Mouse (Mus musculus) liver, adult 2 months (tissue): ENCODE data around the gene Wnt11. TPM values are rescaled to one million over a fixed set of nuclear protein-coding genes. Genes with fewer than 3 reads are reported as not detected.

Experiments
- DNase-seq: peaks from one replicate; pipeline ENCODE4 v3.0.0-alpha.2; 2011; ENCODE audit warnings: low read depth, low spot score; ENCODE audit errors: extremely low read depth
- H3K27ac ChIP-seq: fragments of 200-500 bp; replicated peaks from 2 replicates; pipeline ENCODE4 v1.5.1; 2012; ENCODE audit warnings: low read depth, mild to moderate bottlenecking, control low read depth, inconsistent platforms, low read length; ENCODE audit not compliant: insufficient read depth
- H3K27me3 ChIP-seq: fragments of 200-500 bp; 2 replicates; pipeline ENCODE4 v1.6.1; 2012; ENCODE audit warnings: mild to moderate bottlenecking, moderate library complexity, low read length, inconsistent platforms; ENCODE audit not compliant: control insufficient read depth, insufficient read depth
- H3K36me3 ChIP-seq: fragments of 200-500 bp; 2 replicates; pipeline ENCODE4 v1.6.1; 2012; ENCODE audit warnings: low read length, inconsistent platforms; ENCODE audit not compliant: control insufficient read depth, insufficient read depth
- H3K4me1 ChIP-seq: fragments of 200-500 bp; 2 replicates; pipeline ENCODE4 v1.6.1; 2011; ENCODE audit warnings: low read length; ENCODE audit not compliant: control insufficient read depth, insufficient read depth
- H3K4me3 ChIP-seq: fragments of 200-500 bp; 2 replicates; pipeline ENCODE4 v1.5.1; 2011; ENCODE audit warnings: low read depth, mild to moderate bottlenecking, control low read depth, low read length, moderate library complexity; ENCODE audit not compliant: insufficient read depth
- H3K79me2 ChIP-seq: fragments of 200-500 bp; 2 replicates; pipeline ENCODE4 v1.6.1; 2012; ENCODE audit warnings: inconsistent platforms, mild to moderate bottlenecking, low read length, moderate library complexity; ENCODE audit not compliant: control insufficient read depth, insufficient read depth
- H3K9ac ChIP-seq: fragments of 200-500 bp; 2 replicates; pipeline ENCODE4 v1.6.1; 2012; ENCODE audit warnings: low read depth, mild to moderate bottlenecking, control low read depth, inconsistent platforms, low read length
- CTCF ChIP-seq: fragments of 200-500 bp; IDR thresholded peaks from 2 replicates; pipeline ENCODE4 v1.5.1; 2011; ENCODE audit warnings: low read depth, low read length, control low read depth
- POLR2A ChIP-seq: fragments of 200-500 bp; IDR thresholded peaks from 2 replicates; pipeline ENCODE4 v1.6.1; 2011; ENCODE audit warnings: low read length, control low read depth; ENCODE audit not compliant: insufficient read depth; ENCODE audit errors: extremely low read depth
- WGBS: fragments of 180-500 bp; shearing (Covaris S2); methylation state at CpG from one replicate; pipeline ENCODE4 v1.1.7; 2018; 5-methylcytosine and 5-hydroxymethylcytosine counted together
- polyA plus RNA-seq: library from polyadenylated mRNA; depleted of rRNA; stranded (reverse); fragments of >200 nt; gene quantifications from 2 replicates; pipeline ENCODE4 v1.2.3, GENCODE M21; 2012
- total RNA-seq: library from RNA; depleted of rRNA; stranded (reverse); fragments of >200 nt; gene quantifications from 2 replicates; pipeline ENCODE4 v1.2.3, GENCODE M21; 2014

Wnt11 gene
- total and polyA plus RNA-seq, 2 experiments: 0.21 to 0.55 TPM

- no peak for TF ChIP-seq POLR2A
- no peak for TF ChIP-seq CTCF
- DNase-seq: no peak
- no peak overlapping the region for H3K9ac ChIP-seq
Observed at GRCm38 (mm10) chr7:98835519-98836441, 868 bp downstream of the Wnt11 start.

DNA sequence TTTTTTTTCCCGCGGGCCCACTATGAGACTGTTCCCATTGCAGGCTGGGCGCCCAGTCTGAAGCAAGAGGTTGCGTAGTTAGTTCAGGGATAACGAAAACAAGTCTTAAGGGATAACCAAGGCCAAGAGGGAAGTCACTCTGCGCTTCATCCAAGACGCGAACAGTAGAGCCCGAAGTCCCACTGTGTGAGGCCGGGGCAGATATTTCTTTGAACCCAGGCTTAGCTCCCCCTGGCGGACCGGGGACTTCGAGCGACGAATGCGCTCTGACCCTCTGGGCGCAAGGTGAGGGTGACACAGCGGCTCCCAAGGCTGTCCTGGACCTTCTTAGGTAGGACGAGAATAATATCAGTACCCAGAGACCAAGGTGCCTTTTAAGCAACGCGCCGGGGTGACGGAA is 1.7 kb downstream of the Wnt11 start:
- H3K36me3 ChIP-seq: no peaks in the 10 kb centered on the region
- peak; percentile 14 for DNase-seq
- peaks cover 32% of the 10 kb centered on the region for H3K27me3 ChIP-seq
- H3K4me3 ChIP-seq: no peak overlapping the region
- H3K4me1 ChIP-seq: peaks cover 7% of the 10 kb centered on the region
- WGBS: 2% methylated on average over 23 of the region's 23 CpGs
- TF ChIP-seq CTCF: peak; percentile 75
- TF ChIP-seq POLR2A: no peak
- no peak overlapping the region for H3K27ac ChIP-seq
- no peak overlapping the region for H3K9ac ChIP-seq
- no peaks in the 10 kb centered on the region for H3K79me2 ChIP-seq

More at GRCm38 (mm10) chr7:98835519-98836441, 868 bp downstream of the Wnt11 start:
- Histone ChIP-seq H3K36me3 (no peaks in the 10 kb centered on the region), H3K27ac (no peak overlapping the region), H3K79me2 (no peaks in the 10 kb centered on the region), H3K4me1 (peaks cover 7% of the 10 kb centered on the region), H3K4me3 (peak overlapping the region; percentile 3; the same call in 1 of the 2 replicates), H3K27me3 (peaks cover 32% of the 10 kb centered on the region)
- 2% methylated on average over 46 of the region's 46 CpGs for WGBS

GRCm38 (mm10) chr7:98837901-98838300 is 3.0 kb downstream of the Wnt11 start:
- Histone ChIP-seq H3K4me3 (no peak overlapping the region), H3K36me3 (no peaks in the 10 kb centered on the region), H3K27ac (no peak overlapping the region), H3K27me3 (peaks cover 32% of the 10 kb centered on the region), H3K79me2 (no peaks in the 10 kb centered on the region), H3K9ac (no peak overlapping the region), H3K4me1 (peaks cover 7% of the 10 kb centered on the region)
- DNase-seq: peak; percentile 26
- TF ChIP-seq CTCF (peak; percentile 80), POLR2A (no peak)
- 4% methylated on average over 17 of the region's 17 CpGs for WGBS

GRCm38 (mm10) chr7:98838729-98839141 is 3.8 kb downstream of the Wnt11 start:
- Histone ChIP-seq H3K9ac (no peak overlapping the region), H3K4me3 (peak overlapping the region; percentile 18; the same call in 1 of the 2 replicates), H3K4me1 (peaks cover 7% of the 10 kb centered on the region), H3K79me2 (no peaks in the 10 kb centered on the region), H3K27ac (no peak overlapping the region), H3K27me3 (peaks cover 29% of the 10 kb centered on the region), H3K36me3 (no peaks in the 10 kb centered on the region)
- WGBS: 2% methylated on average over 48 of the region's 48 CpGs
- no peak for DNase-seq
- TF ChIP-seq CTCF (0 out of 2 replicates have a peak, but pooled peaks have one; percentile 3), POLR2A (no peak)

DNA sequence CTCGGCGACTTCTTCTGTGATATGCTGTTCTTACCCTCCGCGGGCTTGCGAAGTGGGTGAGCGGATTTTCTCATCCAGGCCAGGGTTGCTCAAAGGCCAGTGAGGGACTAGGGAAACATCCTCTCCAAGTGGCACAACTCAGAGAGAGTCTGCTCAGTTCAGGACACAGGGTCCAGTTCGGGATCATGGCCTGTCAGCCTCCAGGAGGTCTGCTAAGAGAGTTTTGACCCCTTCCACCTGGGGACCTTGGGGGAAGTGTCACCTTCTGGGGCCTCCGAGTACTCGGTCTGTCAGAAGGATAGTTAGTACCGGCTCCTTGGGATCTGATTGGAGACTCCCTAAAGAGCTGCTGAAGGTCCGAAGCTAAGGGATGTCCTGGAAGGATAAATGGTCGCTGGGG is 4.4 kb downstream of the Wnt11 start:
- H3K27ac ChIP-seq: no peak overlapping the region
- no peaks in the 10 kb centered on the region for H3K79me2 ChIP-seq
- no peak overlapping the region for H3K4me3 ChIP-seq
- H3K36me3 ChIP-seq: no peaks in the 10 kb centered on the region
- DNase-seq: no peak
- H3K27me3 ChIP-seq: peaks cover 28% of the 10 kb centered on the region
- no peak overlapping the region for H3K9ac ChIP-seq
- no peak for TF ChIP-seq POLR2A
- no peak for TF ChIP-seq CTCF
- H3K4me1 ChIP-seq: peaks cover 7% of the 10 kb centered on the region
- WGBS: 19% methylated on average over 12 of the region's 12 CpGs

GRCm38 (mm10) chr7:98840771-98841170 is 5.9 kb downstream of the Wnt11 start:
- no peak for DNase-seq
- no peak overlapping the region for H3K27ac ChIP-seq
- H3K4me3 ChIP-seq: no peak overlapping the region
- peaks cover 5% of the 10 kb centered on the region for H3K4me1 ChIP-seq
- no peak overlapping the region for H3K9ac ChIP-seq
- no peaks in the 10 kb centered on the region for H3K36me3 ChIP-seq
- H3K27me3 ChIP-seq: peaks cover 14% of the 10 kb centered on the region
- H3K79me2 ChIP-seq: no peaks in the 10 kb centered on the region
- WGBS: 83% methylated on average over 3 of the region's 3 CpGs
- TF ChIP-seq POLR2A: no peak
- no peak for TF ChIP-seq CTCF
